Mouse (Mus musculus): ENCODE data around the gene Nasp.

- no peak for TF ChIP-seq POLR2A (IDR thresholded peaks at IDR 0.05; ENCODE audit: insufficient read depth, low read depth, low read length)
- TF ChIP-seq CTCF (IDR thresholded peaks at IDR 0.05) = no peak
- TF ChIP-seq EP300 (IDR thresholded peaks at IDR 0.05; ENCODE audit: insufficient read depth, low read depth, low read length) = no peak
Measured at GRCm38 (mm10) chr4:116659474-116659873, 31.7 kb upstream of the Nasp start.

Measured in heart, adult 2 months (tissue).